In the genomic region with DNA sequence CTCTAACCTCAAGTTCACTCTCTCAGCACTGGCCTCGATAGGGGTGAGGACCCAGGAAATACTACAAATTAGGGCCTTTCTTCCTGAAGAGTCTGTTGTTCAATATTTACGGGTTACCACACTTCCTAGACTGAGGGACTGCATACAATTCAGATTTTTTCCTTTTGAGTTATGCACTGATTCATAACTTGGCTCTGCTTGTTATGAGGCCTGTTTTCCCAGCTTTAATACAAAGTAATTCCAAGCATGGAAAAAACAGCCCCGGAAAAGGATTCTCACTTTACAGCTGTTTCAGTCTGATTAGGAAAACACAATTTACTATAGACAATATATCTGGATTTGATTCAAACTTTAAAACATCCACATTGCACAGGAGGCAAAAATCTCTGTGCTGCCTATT, we compare ENCODE assay signal across 27 mouse cellular contexts. TPM values are rescaled to one million over a fixed set of nuclear protein-coding genes. Genes with fewer than 3 reads are reported as not detected.
DNase-seq lines count a peak whose midpoint lies in the region; ATAC-seq and TF ChIP-seq lines count a peak whose summit lies in the region.
"Had no signal": no experiment of that assay in that cellular context is flagged by ENCODE, and none has a peak within 500 bp of the region (broad histone marks: within the 10 kb centered on the region; RNA-seq: fewer than 3 reads in every experiment).

No protein-coding gene starts in this region.

- peak overlapping the region; percentile 32; the same call in 1 of the 2 replicates for H3K27ac ChIP-seq in heart, postnatal 0 days (ENCODE audit: low read depth)
- no peak overlapping the region for H3K27ac ChIP-seq in heart, embryonic 11.5 days (ENCODE audit: low read depth, low read length)
- no peak overlapping the region for H3K27ac ChIP-seq in embryonic facial prominence, embryonic 14.5 days (replicated peaks; ENCODE audit: low read depth, low read length)
- H3K27ac ChIP-seq: hindbrain, embryonic 13.5 days; limb, embryonic 15.5 days; liver, embryonic 13.5 days; stomach, embryonic 15.5 days had no signal

- no peaks in the 10 kb centered on the region for H3K27me3 ChIP-seq in heart, postnatal 0 days (ENCODE audit: control insufficient read depth, insufficient read depth, low read length)
- H3K27me3 ChIP-seq in heart, embryonic 11.5 days (ENCODE audit: control insufficient read depth, insufficient read depth, low read length): no peaks in the 10 kb centered on the region
- no peaks in the 10 kb centered on the region for H3K27me3 ChIP-seq in embryonic facial prominence, embryonic 14.5 days (replicated peaks; ENCODE audit: control insufficient read depth, insufficient read depth, low read length)
- H3K27me3 ChIP-seq: hindbrain, embryonic 13.5 days; limb, embryonic 15.5 days; liver, embryonic 13.5 days; stomach, embryonic 15.5 days had no signal

- H3K9me3 ChIP-seq in heart, postnatal 0 days (replicated peaks; ENCODE audit: control insufficient read depth, low read length): no peaks in the 10 kb centered on the region
- H3K9me3 ChIP-seq in heart, embryonic 11.5 days (replicated peaks; ENCODE audit: control insufficient read depth, low read length): no peaks in the 10 kb centered on the region
- no peaks in the 10 kb centered on the region for H3K9me3 ChIP-seq in embryonic facial prominence, embryonic 14.5 days (ENCODE audit: control insufficient read depth, low read length)
- H3K9me3 ChIP-seq: hindbrain, embryonic 13.5 days; limb, embryonic 15.5 days; liver, embryonic 13.5 days; stomach, embryonic 15.5 days had no signal

- no peak for ATAC-seq in heart, postnatal 0 days (ENCODE audit: insufficient read depth, low read depth)
- no peak for ATAC-seq in heart, embryonic 11.5 days (replicated peaks; ENCODE audit: insufficient number of reproducible peaks, low FRiP score, low TSS enrichment)
- ATAC-seq in embryonic facial prominence, embryonic 14.5 days (ENCODE audit: low read depth): no peak; the same call in 1 of the 2 replicates
- ATAC-seq: activated CD4-positive, CD25-positive, alpha-beta regulatory T cell, adult 4 months; CD4-positive, CD25-positive, alpha-beta regulatory T cell, adult 4 months; forebrain, postnatal 0 days; intestine, postnatal 0 days; midbrain, embryonic 16.5 days had no signal

- TF ChIP-seq CTCF in heart, postnatal 0 days (IDR thresholded peaks at IDR 0.05; ENCODE audit: low read depth): no peak

- H3K9ac ChIP-seq in heart, postnatal 0 days (replicated peaks; ENCODE audit: low read depth, low read length): no peak overlapping the region
- H3K9ac ChIP-seq in heart, embryonic 11.5 days (ENCODE audit: low read depth, low read length): no peak overlapping the region
- no peak overlapping the region for H3K9ac ChIP-seq in embryonic facial prominence, embryonic 14.5 days (ENCODE audit: low read depth, low read length)
- H3K9ac ChIP-seq: forebrain, postnatal 0 days; hindbrain, embryonic 13.5 days; limb, embryonic 15.5 days; liver, embryonic 13.5 days; stomach, embryonic 15.5 days had no signal

- peak; percentile 57 for DNase-seq in heart, adult 11 months
- no peak for DNase-seq in heart, postnatal 14 days
- peak; percentile 51 for DNase-seq in heart, postnatal 0 days (ENCODE audit: low spot score)
- peak; percentile 39 for DNase-seq in 3T3-L1 (ENCODE audit: low read depth, low spot score)
- DNase-seq in embryonic facial prominence, embryonic 14.5 days (ENCODE audit: low spot score): peak; percentile 67
- no peak for DNase-seq in cerebellum, postnatal 10 days
- DNase-seq: adrenal gland, adult 2 months; adrenal gland, postnatal 36 days; cerebellum, adult 18-20 months; cerebellum, postnatal 14 days; forebrain, postnatal 0 days; gastrocnemius, postnatal 14 days; heart, adult 18-20 months; kidney, postnatal 25 days; liver, embryonic 13.5 days; lung, adult 18-20 months; lung, postnatal 10 days; right cerebral cortex, postnatal 25 days had no signal

- H3K36me3 ChIP-seq in heart, postnatal 0 days (replicated peaks; ENCODE audit: control insufficient read depth, insufficient read depth, low read length): no peaks in the 10 kb centered on the region
- H3K36me3 ChIP-seq in heart, embryonic 11.5 days (ENCODE audit: control insufficient read depth, insufficient read depth, low read length): no peaks in the 10 kb centered on the region
- H3K36me3 ChIP-seq in embryonic facial prominence, embryonic 14.5 days (ENCODE audit: control insufficient read depth, insufficient read depth, low read length): no peaks in the 10 kb centered on the region
- H3K36me3 ChIP-seq: hindbrain, embryonic 13.5 days; limb, embryonic 15.5 days; liver, embryonic 13.5 days; stomach, embryonic 15.5 days had no signal

- WGBS in heart, postnatal 0 days: 51% methylated on average over 3 of the region's 3 CpGs
- 61% methylated on average over 3 of the region's 3 CpGs for WGBS in heart, embryonic 11.5 days (ENCODE audit: insufficient replicate concordance)
- WGBS in embryonic facial prominence, embryonic 14.5 days: 40% methylated on average over 3 of the region's 3 CpGs

- H3K4me2 ChIP-seq in heart, postnatal 0 days (ENCODE audit: low read depth, low read length): no peak overlapping the region
- H3K4me2 ChIP-seq in heart, embryonic 11.5 days: no peak overlapping the region
- no peak overlapping the region for H3K4me2 ChIP-seq in embryonic facial prominence, embryonic 14.5 days (ENCODE audit: low read depth, low read length)
- H3K4me2 ChIP-seq: hindbrain, embryonic 13.5 days; limb, embryonic 15.5 days; liver, embryonic 13.5 days; stomach, embryonic 15.5 days had no signal

- intact Hi-C loops in heart, postnatal 14 days (cut with DNase I): no loop called here

- H3K4me3 ChIP-seq in heart, postnatal 0 days (ENCODE audit: low read depth, low read length): no peak overlapping the region
- H3K4me3 ChIP-seq in heart, embryonic 11.5 days (ENCODE audit: low read depth, low read length): no peak overlapping the region
- H3K4me3 ChIP-seq in embryonic facial prominence, embryonic 14.5 days (ENCODE audit: low read depth, low read length): no peak overlapping the region
- H3K4me3 ChIP-seq: erythroblast, embryonic 14.5 days; hindbrain, embryonic 13.5 days; limb, embryonic 15.5 days; liver, embryonic 13.5 days; stomach, embryonic 15.5 days had no signal

- H3K4me1 ChIP-seq in heart, postnatal 0 days (ENCODE audit: control insufficient read depth, insufficient read depth): peaks cover 21% of the 10 kb centered on the region
- H3K4me1 ChIP-seq in heart, embryonic 11.5 days (ENCODE audit: control insufficient read depth, insufficient read depth, low read length): peaks cover 10% of the 10 kb centered on the region
- H3K4me1 ChIP-seq in embryonic facial prominence, embryonic 14.5 days (ENCODE audit: control insufficient read depth, insufficient read depth, low read length): peaks cover 10% of the 10 kb centered on the region

- no peak for TF ChIP-seq EP300 in heart, postnatal 0 days (IDR thresholded peaks at IDR 0.05; ENCODE audit: low read depth)

RNA-seq across cellular contexts. Expression of a gene that starts 1.5 kb away (rescaled TPM):
- 100 to 1,000 TPM; 219 to 274 TPM for total RNA-seq in heart, postnatal 14 days (2021)
- total RNA-seq in heart, postnatal 0 days (2014; rRNA removed; ENCODE audit: low replicate concordance): 26.4 and 37.5 TPM in 2 replicates
- polyA plus RNA-seq in heart, postnatal 0 days (2015; fragmentation: Nextera tagmentation; extraction: Ambion mirVana): 60.5 and 67.9 TPM in 2 replicates
- 31.6 and 36.5 TPM in 2 replicates for polyA plus RNA-seq in heart, embryonic 11.5 days (2014; fragmentation: Nextera tagmentation; extraction: Ambion mirVana)
- 40.4 and 49.0 TPM in 2 replicates for polyA plus RNA-seq in embryonic facial prominence, embryonic 14.5 days (2014; fragmentation: Nextera tagmentation; extraction: Ambion mirVana)

Comparison
In these comparisons a context has a peak if more than half of its experiments do, and no peak if none do; other contexts are left out.
1. DNase-seq: peak in heart, adult 11 months (single experiment), heart, postnatal 0 days (single experiment), 3T3-L1 (single experiment) and embryonic facial prominence, embryonic 14.5 days (single experiment); none in heart, postnatal 14 days (0 of 2) and cerebellum, postnatal 10 days (0 of 2).